Mouse (Mus musculus): ENCODE results near the gene Ptprn2.

Gene Ptprn2

DNA sequence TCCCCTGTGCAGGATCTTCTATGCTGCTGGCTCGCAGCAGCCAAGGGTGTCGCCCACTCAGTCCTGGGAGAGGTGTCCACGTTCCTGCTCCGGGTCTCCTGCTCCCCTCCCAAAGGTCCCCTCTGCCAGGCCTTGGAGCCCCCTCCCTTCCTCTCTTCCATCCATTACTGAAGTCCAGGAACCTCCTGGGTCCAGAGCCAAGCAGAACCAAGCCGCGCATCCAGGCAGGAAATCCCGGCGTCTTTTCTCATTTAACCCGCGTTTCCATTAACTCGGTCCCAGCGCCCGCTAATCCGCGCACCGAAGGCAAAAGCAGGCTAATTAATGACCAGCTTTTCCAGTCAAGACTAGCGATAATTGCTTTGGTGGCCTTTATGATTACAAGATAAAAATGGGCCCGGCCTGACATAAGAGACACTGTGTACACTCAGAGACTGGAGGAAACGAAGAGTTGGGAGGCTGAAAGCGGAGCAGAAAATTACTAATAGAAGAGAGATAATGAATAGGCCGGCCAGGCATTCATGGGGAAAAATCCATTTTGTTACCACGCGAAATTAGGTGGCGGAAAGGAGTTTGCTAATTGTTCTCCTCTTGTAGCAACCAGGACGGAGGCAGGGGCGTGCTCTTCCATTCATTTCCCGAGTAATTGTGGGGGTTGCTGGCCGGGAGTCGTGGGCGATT lies 674.8 kb downstream of the Ptprn2 start:
- no peak for DNase-seq (ENCODE audit: low spot score)

- DNase-seq (ENCODE audit: low spot score) = no peak
These were observed 676.7 kb downstream of the Ptprn2 start for GRCm38 (mm10) chr12:117162180-117162579.

- DNase-seq (ENCODE audit: low spot score) = no peak
These were observed 678.3 kb downstream of the Ptprn2 start for GRCm38 (mm10) chr12:117163789-117164188.

DNA sequence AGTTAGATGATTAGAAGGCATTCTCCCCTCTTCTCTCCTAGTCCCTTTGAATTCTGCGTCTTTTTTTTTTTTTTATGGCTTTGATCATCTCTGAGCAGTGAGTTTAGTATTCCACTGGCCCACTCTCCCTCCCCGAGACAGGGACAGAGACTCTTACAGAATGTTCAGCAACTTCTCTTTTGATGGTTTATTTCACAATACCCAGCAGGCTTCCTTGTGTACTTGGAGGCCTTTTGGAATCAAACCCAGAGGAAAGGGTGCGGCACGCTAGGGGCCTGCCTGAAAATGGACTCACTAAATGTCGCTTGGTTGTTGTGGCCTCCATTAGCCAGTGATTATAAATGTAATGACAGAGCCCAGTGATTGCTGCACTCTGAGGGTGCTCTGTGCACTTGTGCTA lies 680.7 kb downstream of the Ptprn2 start:
- DNase-seq (ENCODE audit: low spot score) = no peak

DNA sequence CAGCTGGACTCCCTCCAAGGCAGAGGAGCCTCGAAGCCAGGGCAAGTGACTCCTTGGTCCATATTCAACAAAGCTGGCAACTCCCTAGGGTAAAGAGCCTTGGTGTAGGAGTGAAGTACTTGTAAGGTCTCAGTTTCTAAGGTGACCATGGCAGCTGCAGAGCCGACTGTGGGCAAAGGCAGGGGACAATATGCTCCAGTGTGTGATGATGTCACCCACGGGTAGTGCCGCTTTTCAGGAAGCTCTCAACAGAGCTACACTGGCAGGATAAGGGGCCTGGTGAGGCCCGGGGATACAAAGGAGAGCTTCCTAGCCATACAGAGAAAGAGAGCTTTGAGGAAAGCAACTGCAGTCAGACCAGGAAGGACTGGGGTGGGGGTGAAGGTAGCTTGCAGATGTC lies 684.1 kb downstream of the Ptprn2 start:
- DNase-seq (ENCODE audit: low spot score) = no peak

GRCm38 (mm10) chr12:117172529-117172884 lies 687.0 kb downstream of the Ptprn2 start:
- DNase-seq (ENCODE audit: low spot score) = no peak

GRCm38 (mm10) chr12:117172885-117173529 lies 687.5 kb downstream of the Ptprn2 start:
- DNase-seq (ENCODE audit: low spot score) = no peak

DNA sequence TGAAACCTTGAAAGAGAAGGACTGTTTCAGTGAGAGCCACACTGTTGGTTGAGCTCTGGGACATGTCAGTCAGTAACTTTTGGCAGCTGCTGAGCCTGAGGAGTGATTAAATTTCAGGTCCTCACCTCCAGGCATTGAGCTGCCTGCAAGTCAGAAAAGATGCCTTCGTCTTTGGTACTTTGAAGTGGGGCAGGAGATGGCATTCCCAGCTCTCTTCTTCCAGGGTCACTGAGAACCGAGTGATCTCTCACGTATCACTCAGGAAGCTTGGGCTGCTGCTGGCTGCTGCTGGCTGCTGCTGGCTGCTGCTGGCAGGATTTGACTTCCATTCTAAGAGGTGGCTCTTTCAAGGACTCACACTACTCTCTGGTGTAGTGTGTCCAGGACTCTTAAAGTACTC lies 688.7 kb downstream of the Ptprn2 start:
- DNase-seq (ENCODE audit: low spot score) = no peak

DNA sequence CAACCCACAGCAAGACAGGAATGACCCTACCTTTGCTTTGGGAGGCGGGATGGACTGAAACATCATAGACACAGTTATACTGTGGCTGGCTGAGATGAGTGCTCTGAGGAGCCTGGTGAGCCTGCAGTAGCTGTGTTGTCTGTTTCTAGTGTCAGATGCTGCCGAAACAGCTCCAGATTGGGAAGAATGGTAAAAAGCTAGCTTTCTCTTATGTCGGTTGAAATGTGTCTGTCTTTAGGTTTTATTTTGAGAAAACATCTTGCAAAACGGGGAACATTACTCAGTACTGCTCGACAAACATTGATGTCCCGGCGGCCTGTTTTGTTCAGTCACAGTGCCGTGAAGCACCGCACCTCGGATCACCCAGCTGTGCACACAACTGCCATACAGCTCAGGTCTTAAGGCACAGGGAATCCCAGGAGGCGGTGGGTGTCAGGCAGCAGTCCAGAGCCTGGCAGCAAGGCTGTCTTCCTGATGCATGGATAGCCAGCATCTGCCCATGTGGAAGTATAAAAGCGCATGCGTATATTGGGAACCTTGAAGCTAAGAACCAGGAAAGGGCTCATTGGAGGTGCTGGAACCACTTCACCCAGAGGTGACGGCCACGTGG lies 689.7 kb downstream of the Ptprn2 start:
- DNase-seq (ENCODE audit: low spot score) = no peak

DNA sequence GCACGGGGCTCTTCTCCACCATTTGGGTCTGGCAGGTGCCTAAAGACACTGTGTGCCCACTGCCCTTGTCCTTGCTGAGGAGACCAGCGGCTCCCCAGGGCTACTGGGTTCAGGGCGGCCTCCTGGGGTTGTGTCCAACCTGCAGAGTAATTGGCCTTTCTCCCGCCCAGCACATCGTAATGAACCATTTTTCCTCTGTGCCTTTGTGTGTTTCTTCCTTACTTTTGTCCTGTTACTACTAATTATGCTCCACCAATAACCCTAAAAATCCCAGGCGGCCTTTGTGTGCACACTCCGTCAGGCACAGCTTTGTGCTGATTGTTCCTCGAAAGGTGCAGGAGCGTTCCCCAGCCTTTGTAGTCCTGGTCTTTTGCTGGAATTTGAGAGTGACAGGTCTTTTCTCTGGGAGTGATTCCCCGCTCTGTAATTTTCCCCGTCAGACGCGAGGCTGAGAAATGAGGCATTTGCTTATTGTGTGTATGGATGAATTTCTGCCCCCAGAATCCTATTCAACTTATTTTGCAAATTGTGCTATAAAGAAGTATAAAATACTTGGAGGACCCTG lies 690.8 kb downstream of the Ptprn2 start:
- DNase-seq (ENCODE audit: low spot score) = no peak

DNA sequence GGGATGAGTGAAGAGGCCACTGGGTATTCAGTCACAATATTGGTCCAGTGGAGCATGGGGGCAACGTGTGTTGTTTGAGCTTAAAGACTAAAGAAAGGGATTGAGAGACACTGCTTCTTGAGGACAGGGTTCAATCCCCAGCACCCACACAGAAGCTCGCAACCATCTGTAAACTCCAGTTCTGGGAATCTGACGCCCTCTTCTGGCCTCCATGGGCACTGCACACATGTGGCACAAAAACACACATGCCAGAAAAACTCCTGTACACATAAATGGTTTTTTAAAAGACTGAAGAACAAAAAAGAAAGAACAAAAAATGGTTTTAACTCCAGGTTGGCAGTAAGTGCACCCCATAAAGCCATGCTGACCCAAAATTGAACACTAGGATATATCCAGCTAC lies 701.6 kb downstream of the Ptprn2 start:
- no peak for DNase-seq (ENCODE audit: low spot score)

- DNase-seq (ENCODE audit: low spot score) = no peak
These were observed 706.5 kb downstream of the Ptprn2 start for GRCm38 (mm10) chr12:117192001-117192400.

DNA sequence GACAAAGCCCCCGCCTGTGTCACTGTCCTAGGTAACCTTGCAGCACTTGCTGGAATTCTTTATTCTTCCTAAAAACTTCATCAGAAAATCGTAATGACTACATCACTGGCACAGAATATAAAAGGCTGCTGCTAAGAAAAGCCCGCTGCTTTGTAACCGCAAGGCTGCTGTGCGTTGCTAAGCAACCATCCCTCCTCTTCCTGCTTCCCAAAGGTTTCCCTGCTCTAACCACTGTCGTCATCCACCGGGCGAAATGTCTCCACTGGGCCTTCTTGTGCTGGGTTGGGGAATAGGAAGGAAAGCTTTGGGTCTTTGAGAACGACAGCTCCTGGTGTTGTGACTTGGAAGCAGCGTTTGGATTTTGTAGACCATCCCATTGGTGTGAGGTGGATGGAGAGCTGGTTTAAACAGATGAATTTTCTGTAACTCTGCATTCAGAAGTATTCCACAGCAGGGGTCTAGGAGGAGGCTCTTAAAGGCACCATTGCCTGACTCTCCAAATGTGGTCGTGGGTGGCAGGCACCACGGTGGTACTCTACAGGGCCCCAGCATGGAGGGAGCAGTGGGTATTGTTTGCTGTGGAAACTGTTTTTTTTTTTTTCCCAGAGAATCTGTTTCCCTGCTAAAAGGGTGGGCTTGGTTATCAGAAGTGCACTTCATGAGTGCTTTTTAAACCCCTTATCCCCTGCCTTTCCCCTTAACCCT lies 711.4 kb downstream of the Ptprn2 start:
- peak; percentile 81 for DNase-seq (ENCODE audit: low spot score)

GRCm38 (mm10) chr12:117198093-117198492 lies 712.6 kb downstream of the Ptprn2 start:
- no peak for DNase-seq (ENCODE audit: low spot score)

DNA sequence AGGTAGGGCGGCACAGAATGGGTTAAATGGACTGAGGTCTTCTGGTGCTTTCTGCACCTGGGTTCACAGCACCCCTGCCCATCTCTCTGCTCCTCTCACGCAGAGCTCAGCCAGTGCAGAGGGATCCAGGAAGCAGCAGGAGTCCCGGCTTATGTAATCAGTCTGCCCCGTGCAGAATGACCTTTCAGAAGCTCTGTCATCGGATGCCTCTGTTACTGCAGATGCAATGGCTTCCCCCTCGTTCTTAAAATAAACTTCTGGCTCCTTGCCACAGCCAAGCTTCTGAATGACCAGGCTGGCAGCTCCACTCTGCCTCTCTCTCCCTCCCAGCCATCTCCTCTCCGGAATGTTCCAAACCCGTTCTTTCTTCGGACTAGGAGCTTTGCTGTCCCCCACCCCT lies 714.6 kb downstream of the Ptprn2 start:
- DNase-seq (ENCODE audit: low spot score) = peak; percentile 55

DNA sequence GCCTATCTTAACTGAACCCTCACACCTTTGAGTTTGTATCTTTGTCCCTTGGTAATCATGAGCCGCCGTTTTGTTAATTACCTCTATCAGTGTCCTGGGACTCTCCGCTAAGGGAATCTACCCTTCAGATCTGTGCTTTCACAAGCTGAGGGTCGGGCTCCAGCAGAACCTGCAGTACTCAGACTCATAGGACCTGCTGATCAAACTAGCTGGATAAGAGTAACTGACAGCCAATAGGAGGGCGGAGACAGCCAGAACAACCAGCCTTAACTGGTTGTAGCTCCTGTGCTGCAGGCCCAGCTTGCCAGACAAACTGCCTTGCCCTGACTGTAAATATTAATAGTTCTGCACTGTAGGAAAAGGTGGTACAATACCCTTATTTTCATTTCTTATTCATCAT lies 715.1 kb downstream of the Ptprn2 start:
- DNase-seq (ENCODE audit: low spot score) = no peak

DNA sequence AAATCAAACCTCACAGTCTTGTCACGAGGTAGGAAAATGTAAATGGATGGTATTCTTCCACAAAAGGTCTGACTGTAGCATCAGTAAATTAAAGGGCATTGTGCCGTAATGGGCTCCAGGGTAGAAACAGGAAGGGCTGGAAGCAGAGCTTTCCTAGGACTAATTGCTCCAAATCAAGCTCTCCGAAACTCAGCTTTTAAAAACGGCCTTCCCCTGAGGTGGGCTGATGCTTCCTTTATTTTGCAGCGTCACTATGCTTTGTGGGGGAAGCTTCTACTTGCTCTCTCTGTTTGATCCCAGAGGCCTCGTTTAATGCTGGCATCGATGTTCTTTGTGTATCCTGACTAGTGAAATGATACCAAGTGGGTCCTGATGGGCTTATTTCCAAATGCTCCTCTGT lies 718.0 kb downstream of the Ptprn2 start:
- no peak for DNase-seq (ENCODE audit: low spot score)

DNA sequence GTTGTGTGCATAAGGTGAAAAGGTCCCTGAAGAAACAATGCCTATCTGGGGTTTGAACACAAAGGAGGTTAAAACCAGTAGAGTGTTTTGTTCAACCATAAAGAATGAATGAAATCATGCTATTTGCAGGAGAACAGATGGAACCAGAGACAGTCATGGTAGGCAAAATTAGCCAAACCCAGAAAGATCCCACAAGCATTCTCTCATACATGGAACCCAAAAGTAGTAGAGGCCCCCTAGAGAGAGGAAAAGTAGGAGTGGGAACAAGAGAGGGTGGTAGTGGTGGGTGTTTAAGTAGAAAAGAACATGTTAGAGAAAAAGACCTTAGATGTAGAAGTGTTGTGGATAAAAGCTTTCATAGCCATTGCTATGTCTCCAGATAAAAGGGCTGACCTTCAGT lies 719.4 kb downstream of the Ptprn2 start:
- DNase-seq (ENCODE audit: low spot score) = no peak

- DNase-seq (ENCODE audit: low spot score) = no peak
These were observed 722.1 kb downstream of the Ptprn2 start for GRCm38 (mm10) chr12:117207421-117208120.

GRCm38 (mm10) chr12:117210467-117210866 lies 724.9 kb downstream of the Ptprn2 start:
- DNase-seq (ENCODE audit: low spot score) = no peak

- no peak for DNase-seq (ENCODE audit: low spot score)
These were observed 728.0 kb downstream of the Ptprn2 start for GRCm38 (mm10) chr12:117213531-117213930.

GRCm38 (mm10) chr12:117214272-117214671 lies 728.8 kb downstream of the Ptprn2 start:
- DNase-seq (ENCODE audit: low spot score) = no peak

All from left cerebral cortex, adult 11 months (tissue).